Mouse (Mus musculus) gastrocnemius, adult 18-20 months (tissue): Measurements from ENCODE around the gene Gm4201. TPM values are rescaled to one million over a fixed set of nuclear protein-coding genes. Genes with fewer than 3 reads are reported as not detected.
"Not testable (repeated sequence)": the region's sequence is repeated elsewhere in the genome, so short reads cannot be mapped to it uniquely, and the experiment has no call there.

Experiments
- DNase-seq: peaks from one replicate; pipeline ENCODE4 v3.0.0; 2021; ENCODE audit warnings: low spot score
- long read RNA-seq, 2 experiments: library from polyadenylated mRNA; stranded (forward); transcript quantifications; one replicate each; pipeline ENCODE4 v2.0.0; 2021
- total RNA-seq, 2 experiments: library from RNA; stranded (reverse); gene quantifications; 2 replicates each; pipeline ENCODE4 v1.2.3; 2021

The Gm4201 gene
- not detected for total RNA-seq
- long read RNA-seq, experiment 1: 0 reads
- long read RNA-seq, experiment 2: 0 reads

DNA sequence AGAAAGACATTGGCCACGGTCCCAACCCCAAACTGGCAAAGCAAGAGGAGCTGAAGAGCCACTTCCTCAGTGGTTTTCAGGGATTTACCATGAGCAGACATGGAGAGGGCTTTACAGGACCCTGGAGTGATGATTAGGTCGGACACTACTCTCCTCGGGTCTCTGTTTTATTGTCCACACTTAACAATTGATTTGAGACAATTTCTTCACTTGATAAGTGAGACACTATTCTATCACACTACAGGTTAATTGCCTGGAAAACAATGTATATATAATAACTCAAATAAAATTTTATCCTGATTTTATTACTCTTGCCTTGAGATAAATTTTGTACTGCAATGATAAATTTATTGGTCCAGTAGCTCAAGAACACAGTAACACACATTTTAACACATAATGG is at the start of gene Gm4201:
Gene Gm4201 (minus strand): TSS at position 101 of the 400 bp plus-strand sequence.
- DNase-seq: not testable (repeated sequence)

DNA sequence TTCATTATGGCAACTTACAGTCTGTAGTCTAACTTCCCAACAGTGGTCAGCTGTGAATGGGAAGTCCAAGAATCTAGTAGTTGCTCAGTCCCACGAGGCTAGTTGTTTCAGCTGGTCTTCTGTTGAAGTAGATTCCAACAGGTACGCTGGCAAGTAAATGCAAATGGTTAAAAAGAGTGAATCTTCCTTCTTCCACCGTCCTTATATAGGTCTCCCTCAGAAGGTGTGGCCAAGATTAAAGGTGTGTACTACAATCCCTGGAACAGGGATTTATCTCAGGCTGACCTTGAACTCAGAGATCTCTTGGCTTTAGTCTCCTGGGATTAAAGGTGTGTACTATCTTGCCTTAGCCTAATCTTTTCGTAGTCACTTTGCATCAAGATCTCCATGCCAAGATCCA is 22.9 kb upstream of the Gm4201 start, which contains the start of gene Gm4565:
Gene Gm4565 (minus strand): TSS at position 101 of the 400 bp plus-strand sequence.
- not testable (repeated sequence) for DNase-seq

DNA sequence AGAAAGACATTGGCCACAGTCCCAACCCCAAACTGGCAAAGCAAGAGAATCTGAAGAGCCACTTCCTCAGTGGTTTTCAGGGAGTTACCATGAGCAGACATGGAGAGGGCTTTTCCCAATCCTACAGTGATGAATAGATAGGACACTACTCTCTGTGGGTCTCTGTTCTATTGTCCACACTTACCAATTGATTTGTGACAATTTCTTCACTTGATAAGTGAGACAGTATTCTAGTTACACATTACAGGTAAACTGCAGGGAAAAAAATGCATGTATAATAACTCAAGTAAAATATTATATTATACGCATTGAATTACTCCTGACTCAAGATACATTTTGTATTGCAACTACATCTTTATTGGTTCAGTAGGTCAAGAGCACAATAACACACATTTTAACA is 30.4 kb downstream of the Gm4201 start, which contains the start of gene Gm8677:
Gene Gm8677 (minus strand): TSS at position 101 of the 400 bp plus-strand sequence.
- not testable (repeated sequence) for DNase-seq

DNA sequence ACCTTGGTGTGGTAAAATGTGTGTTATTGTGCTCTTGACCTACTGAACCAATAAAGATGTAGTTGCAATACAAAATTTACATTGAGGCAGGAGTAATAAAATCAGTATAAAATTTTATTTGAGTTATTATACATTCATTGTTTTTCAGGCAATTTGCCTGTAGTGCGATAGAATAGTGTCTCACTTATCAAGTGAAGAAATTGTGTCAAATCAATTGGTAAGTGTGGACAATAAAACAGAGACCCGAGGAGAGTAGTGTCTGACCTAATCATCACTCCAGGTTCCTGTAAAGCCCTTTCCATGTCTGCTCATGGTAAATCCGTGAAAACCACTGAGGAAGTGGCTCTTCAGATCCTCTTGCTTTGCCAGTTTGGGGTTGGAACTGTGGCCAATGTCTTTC is 42.5 kb downstream of the Gm4201 start, which contains the start of gene Vmn1r152:
Gene Vmn1r152 (plus strand): TSS at position 301 of the 400 bp plus-strand sequence.
- not testable (repeated sequence) for DNase-seq

Other genes with a start within 250 kb of the Gm4201 start
- gene Gm4187, start 235.6 kb downstream of the Gm4201 start, total RNA-seq: not detected
- gene Gm8660, start 194.3 kb downstream of the Gm4201 start, total RNA-seq: not detected
- gene Vmn1r148, start 151.8 kb downstream of the Gm4201 start, total RNA-seq: not detected
- gene Vmn1r149, start 127.1 kb downstream of the Gm4201 start, total RNA-seq: not detected
- gene Gm10665, start 101.3 kb downstream of the Gm4201 start, total RNA-seq: not detected
- gene Vmn1r151, start 65.7 kb downstream of the Gm4201 start, total RNA-seq: not detected
- not detected for gene Vmn1r152, start 42.4 kb downstream of the Gm4201 start, total RNA-seq
- gene Gm8677, start 30.5 kb downstream of the Gm4201 start, total RNA-seq: not detected
- not detected for gene Gm4565, start 22.8 kb upstream of the Gm4201 start, total RNA-seq
- not detected for gene Vmn1r155, start 92.7 kb upstream of the Gm4201 start, total RNA-seq
- gene Gm8693, start 127.0 kb upstream of the Gm4201 start, total RNA-seq: not detected
- not detected for gene Gm4567, start 154.4 kb upstream of the Gm4201 start, total RNA-seq
- not detected for gene Vmn1r157, start 196.4 kb upstream of the Gm4201 start, total RNA-seq
- not detected for gene Vmn1r158, start 225.4 kb upstream of the Gm4201 start, total RNA-seq